Mouse (Mus musculus) embryo, embryonic 11.5 days (tissue): ENCODE results near the gene Lpar6.

Source experiments
- DNase-seq: peaks from one replicate; pipeline ENCODE4 v3.0.0-alpha.2; 2012; ENCODE audit warnings: low read depth, low spot score

The Lpar6 gene

GRCm38 (mm10) chr14:73255426-73255970 is 17.8 kb downstream of the Lpar6 start:
- no peak for DNase-seq

DNA sequence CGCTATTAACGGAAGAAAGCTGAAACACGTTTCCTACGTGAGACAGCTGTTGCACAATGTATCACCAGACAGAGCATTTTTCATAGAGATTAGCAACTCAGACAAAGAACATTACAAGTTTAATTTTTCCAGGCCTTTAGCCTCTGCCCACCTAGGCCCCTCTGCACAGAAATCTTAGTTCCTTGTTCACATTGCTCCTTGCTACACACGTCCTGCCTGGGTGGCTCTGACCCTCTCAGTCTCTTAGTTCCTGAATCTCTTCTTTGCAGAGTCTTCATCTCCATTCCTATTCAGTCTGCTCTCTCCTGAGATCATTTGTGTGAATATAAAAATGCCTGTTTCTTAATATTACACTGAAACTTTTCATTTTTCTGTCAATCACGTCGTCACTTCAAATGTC is 19.7 kb downstream of the Lpar6 start:
- no peak for DNase-seq

DNA sequence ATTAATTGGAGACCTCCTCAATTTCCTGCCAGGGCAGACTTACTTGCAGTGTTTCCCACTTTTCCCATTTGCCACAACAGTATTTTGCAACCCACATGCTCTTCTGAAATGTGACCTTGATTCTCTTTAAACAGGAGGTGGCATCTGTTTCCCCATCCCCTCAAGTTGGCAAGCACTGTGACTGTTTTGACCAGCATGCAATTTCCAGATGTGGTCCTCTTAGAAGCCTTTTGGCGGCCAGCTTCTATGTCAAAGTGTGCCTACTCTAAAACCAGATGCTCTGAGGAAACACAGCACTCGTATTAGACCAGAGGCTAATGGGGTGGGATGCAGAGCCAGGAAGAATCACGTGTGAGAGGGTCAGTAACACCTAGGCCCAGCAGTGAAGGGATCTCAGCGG is 20.5 kb downstream of the Lpar6 start:
- DNase-seq, result no peak

GRCm38 (mm10) chr14:73262210-73262609 is 24.5 kb downstream of the Lpar6 start:
- DNase-seq, result no peak

- no peak for DNase-seq
These were observed 28.5 kb downstream of the Lpar6 start for GRCm38 (mm10) chr14:73266166-73266565.

- no peak for DNase-seq
These were observed 34.1 kb downstream of the Lpar6 start for GRCm38 (mm10) chr14:73271807-73272206.

GRCm38 (mm10) chr14:73279096-73279495 is 41.4 kb downstream of the Lpar6 start:
- DNase-seq, result no peak

- DNase-seq, result no peak
These were observed 43.3 kb downstream of the Lpar6 start for GRCm38 (mm10) chr14:73280996-73281395.

DNA sequence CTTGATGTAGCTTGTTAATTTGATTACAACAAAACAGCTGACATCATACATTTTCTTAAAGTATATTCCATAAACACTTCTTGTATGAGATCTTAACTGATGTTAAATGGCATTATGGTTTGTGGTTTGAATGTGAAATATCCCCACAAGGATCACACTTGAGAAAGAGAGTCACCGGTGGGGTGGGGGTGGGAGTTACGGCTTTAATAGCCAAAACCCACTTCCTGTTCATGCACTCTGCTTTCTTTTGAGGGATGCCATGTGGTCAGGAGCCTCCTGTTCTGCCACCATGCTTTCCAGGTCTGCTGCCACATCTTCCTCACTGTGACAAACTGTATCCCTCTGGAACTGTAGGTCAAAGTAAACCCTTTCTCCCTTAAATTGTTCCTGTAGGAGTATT is 52.2 kb downstream of the Lpar6 start:
- no peak for DNase-seq

GRCm38 (mm10) chr14:73292434-73292833 is 54.7 kb downstream of the Lpar6 start:
- DNase-seq, result no peak
